Mouse (Mus musculus) liver, postnatal 0 days (tissue): ENCODE measurements around the gene St8sia1.

Experiments used
- CTCF ChIP-seq: sonication (generic); IDR thresholded peaks from 2 replicates; pipeline ENCODE4 v1.5.1; 2016; ENCODE audit warnings: antibody characterized with exemption, low read depth
- EP300 ChIP-seq: IDR thresholded peaks from 2 replicates; pipeline ENCODE4 v1.6.1; 2016; ENCODE audit warnings: antibody characterized with exemption, low read depth, mild to moderate bottlenecking

DNA sequence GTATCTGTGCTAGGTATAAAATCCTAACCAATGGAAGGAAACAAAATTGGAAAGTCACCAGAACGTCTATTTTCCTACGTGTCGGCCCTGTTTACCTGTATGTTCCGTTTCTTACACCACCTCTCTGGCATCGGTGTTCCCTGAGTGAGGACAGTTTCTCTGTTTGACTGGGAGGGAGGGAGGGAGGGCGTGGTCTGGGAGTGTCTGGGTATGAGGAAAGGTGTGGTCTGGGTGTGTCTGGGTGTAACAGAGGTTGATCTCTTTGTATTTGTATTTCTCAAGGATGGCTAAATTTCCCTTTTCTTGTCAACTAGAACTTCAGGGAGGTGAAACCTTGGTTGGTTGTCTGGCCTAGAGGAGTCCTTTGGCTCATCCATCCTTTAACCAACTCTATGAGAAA lies 73.9 kb downstream of the St8sia1 start:
- no peak for TF ChIP-seq CTCF
- no peak for TF ChIP-seq EP300
